Mouse (Mus musculus) heart, adult 11 months (tissue): ENCODE results near the gene Mpi.

Experiments used
- DNase-seq: peaks from one replicate; pipeline ENCODE4 v3.0.0; 2022

Gene Mpi

DNA sequence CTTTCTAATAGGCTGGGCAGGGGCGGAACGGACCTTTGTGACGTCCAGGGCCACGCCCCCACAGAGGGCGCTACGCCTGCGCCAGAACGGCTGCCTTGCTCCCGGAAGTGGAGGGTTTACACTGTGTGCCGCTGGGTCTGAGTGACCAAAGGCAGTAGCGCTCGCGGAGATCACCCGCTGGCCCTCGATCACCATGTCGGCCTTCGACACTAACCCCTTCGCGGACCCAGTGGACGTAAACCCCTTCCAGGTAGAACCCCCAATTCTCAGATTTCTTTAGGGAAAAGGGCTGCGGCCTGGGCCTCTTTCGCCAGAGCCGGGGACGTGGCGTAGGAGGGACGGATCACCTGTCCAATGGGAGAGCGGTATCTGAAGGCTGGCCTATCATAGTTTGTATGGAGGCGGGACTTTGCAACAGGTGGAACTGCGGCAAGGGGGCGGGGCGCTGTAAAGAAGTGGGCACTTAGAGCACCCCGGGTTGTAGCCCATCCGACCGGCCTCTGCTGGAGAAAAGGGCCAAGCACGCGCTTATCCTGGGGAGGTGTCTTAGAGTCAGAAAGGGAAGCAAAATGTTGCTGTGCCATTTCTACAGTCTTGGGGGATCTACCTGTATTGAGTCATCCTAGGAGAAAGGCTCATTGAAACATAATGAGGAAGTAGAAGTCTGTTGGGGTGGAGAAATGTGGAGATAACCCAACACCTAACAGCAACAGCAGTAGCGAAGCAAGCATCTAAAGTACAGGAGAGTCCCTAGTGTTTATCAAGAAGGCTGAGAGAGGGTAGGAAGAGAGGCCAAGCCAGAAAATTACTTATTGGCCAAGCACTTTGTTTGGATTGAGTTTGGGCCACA lies 8.5 kb upstream of the Mpi start, which contains the start of gene Scamp2:
TSS of gene Scamp2 (plus strand) at position 83 of the 850 bp plus-strand sequence.
- peak; percentile 100 for DNase-seq

DNA sequence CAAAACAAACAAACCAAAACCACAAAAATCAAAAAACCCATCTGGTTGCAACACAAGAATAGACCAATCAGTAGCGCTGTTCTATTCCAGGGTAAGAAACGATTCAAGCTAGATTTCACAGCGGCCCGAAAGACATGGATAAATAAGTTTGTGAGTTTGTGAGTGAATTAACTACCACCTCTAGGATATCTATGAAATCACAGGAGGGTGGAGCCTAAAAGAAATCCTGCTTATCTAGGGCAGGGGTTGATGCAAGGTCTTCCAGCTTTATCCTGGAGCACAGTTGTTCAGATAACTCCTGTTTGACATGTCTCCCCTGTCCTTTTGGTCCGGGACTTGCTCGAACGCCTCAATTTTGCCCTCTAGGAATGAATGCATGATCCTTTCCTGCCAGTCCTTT lies 7.7 kb upstream of the Mpi start:
- no peak for DNase-seq

GRCm38 (mm10) chr9:57559568-57559967 lies 7.0 kb upstream of the Mpi start:
- DNase-seq: no peak

GRCm38 (mm10) chr9:57558625-57559024 lies 6.1 kb upstream of the Mpi start:
- DNase-seq: peak; percentile 92

GRCm38 (mm10) chr9:57557215-57557614 lies 4.7 kb upstream of the Mpi start:
- DNase-seq: no peak

GRCm38 (mm10) chr9:57554753-57555152 lies 2.2 kb upstream of the Mpi start:
- DNase-seq: no peak

DNA sequence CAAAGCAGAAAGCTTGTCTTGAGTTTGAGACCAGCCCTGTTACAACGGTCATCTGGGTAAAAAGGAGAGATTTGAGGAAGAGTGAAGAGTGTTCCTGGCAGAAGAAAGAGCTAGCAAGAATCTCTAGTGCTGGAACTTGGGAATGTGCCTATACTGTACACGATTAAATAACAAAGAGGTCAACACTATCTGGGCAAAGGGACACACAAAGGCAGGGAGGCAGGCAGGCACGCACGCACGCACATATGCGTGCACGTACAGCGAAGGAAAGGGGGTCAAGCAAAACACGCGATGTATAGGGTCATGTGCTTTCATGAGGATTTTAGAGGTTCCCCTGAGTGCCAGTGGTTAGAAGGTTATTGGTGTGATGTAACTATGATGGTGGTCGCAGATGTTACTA lies 556 bp upstream of the Mpi start:
- DNase-seq: no peak

GRCm38 (mm10) chr9:57550126-57550862 lies 2.3 kb downstream of the Mpi start:
- peak; percentile 97 for DNase-seq

- DNase-seq: peak; percentile 94
Measured at GRCm38 (mm10) chr9:57549186-57549585, 3.4 kb downstream of the Mpi start.

GRCm38 (mm10) chr9:57547869-57548268 lies 4.7 kb downstream of the Mpi start:
- no peak for DNase-seq

- peak; percentile 97 for DNase-seq
Measured at GRCm38 (mm10) chr9:57547287-57547686, 5.3 kb downstream of the Mpi start.

GRCm38 (mm10) chr9:57543951-57544350 lies 8.6 kb downstream of the Mpi start:
- DNase-seq: no peak

GRCm38 (mm10) chr9:57541312-57541711 lies 11.3 kb downstream of the Mpi start:
- DNase-seq: no peak

DNA sequence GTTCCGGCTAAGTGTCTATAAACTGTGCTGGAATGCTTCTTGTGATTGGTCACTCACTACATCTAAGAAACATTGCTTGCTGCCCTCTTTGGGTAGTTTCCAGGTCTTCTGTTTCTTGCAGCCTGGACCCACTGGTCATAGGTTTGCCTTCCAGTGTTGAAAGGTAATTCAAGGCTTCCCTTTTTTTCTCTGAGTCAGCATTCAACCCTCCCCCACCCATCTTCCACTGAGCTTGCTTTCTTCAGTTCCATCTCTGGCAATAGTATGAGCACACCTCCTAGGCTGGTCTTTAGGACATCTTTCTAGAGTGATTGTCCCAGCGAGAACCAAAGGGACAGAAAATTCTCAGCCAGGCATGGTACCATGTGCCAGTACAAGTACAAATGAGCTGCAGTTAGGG lies 13.0 kb downstream of the Mpi start:
- DNase-seq: peak; percentile 74

DNA sequence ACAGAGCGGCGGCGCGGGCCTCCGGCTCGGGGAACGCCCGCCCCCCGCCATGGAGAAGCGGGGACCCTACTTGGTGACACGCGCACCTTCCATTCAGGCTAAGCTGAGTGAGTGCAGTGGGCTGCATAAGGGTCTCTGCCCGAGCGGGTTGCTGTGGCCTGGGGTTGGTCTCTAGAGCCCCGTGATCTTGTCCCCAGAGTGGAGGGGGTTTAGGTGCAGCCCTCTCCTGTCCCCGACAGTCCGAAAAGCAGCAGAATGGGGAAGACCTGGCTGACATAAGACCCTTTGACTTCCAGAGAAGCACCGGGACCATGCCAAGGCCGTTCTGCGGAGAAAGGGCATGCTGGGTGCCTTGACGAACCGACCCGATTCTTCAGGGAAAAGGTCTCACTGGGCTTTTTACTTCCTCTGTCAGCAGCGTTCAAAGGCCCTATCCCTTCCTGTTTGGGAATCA lies 14.8 kb downstream of the Mpi start:
- no peak for DNase-seq

DNA sequence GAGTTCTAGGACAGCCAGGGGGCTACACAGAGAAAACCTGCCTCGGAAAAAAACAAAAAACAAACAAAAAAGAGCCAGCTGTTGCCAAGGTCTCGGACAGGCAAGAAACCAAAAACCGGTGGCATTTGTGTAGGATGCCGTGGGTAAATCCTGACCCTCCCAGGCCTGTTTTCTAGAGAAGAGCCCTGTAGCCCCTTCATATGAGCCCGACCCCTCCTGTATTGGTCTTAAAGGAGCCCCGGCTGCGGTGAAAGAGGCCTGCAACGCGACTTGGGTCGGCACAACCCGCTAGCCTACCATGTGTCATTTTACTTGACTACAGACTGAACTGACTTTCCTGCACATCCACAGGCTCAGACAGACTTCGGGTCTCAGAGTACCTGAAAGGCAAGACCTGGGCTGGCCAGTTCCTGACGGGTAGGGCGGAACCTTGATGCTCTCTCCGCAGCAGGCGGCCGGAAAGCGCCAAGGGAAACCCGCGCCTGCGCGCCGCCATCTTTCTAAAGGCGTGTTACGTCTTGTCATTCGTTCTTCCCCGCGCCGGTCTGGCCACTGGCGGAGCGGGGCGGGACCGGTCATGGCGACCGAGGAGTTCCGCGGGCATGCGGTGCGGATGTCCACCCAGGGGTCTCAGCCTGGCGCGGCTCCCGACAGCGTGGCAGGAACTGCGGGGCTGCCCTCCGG lies 15.4 kb downstream of the Mpi start, which contains the start of gene Fam219b:
TSS of gene Fam219b (plus strand) at position 485 of the 684 bp plus-strand sequence.
- DNase-seq: peak; percentile 99

- peak; percentile 88 for DNase-seq
Measured at GRCm38 (mm10) chr9:57536362-57536761, 16.2 kb downstream of the Mpi start.

- peak; percentile 86 for DNase-seq
Measured at GRCm38 (mm10) chr9:57531946-57532345, 20.6 kb downstream of the Mpi start.

- peak; percentile 66 for DNase-seq
Measured at GRCm38 (mm10) chr9:57526435-57526834, 26.1 kb downstream of the Mpi start.

DNA sequence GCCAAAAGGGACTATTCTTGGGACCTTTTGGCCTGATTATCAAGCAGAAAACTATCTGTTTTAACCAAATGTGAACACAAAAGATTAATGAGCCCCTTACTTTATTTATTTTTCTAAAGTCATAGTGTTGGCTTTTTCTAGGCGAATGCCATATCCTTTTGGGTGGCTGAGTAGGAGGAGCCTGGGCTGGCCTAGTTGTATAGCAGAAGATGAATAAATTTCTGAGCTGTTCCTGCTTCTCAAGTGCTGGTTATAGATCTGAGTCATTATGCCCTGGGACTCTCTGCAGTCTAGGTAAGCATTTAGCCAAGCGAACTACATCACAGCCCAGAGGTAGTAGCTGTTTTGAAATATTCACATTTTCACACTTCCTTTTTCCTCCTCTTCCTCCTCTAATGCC lies 27.0 kb downstream of the Mpi start:
- DNase-seq: peak; percentile 62

DNA sequence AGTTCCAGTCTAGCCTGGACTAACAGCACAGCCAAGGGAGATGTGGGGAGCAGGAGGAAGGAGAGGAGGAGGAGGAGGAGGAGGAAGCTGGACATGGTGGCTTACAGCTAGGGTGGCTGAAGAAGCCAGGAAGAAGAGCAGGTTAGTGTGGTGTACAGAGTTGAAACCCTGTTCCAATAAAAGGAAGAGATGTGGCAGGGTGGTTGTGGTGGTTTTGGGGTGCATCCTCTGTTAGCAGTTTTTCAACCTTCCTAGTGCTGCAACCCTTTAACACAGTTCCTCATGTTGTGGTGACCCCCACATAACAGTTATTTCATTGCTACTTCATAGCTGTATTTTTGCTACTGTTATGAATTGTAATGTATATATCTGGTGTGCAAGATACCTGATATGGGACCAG lies 28.1 kb downstream of the Mpi start:
- peak; percentile 83 for DNase-seq

- peak; percentile 75 for DNase-seq
Measured at GRCm38 (mm10) chr9:57523754-57524153, 28.8 kb downstream of the Mpi start.

GRCm38 (mm10) chr9:57522861-57523246 lies 29.7 kb downstream of the Mpi start:
- peak; percentile 86 for DNase-seq
